Mouse (Mus musculus) heart, embryonic 14.5 days (tissue): ENCODE results near the gene Cebpg. TPM values are rescaled to one million over a fixed set of nuclear protein-coding genes. Genes with fewer than 3 reads are reported as not detected.

Source experiments
- ATAC-seq: fragments of 200-750 bp; cut with Nextera tagmentation; 2 replicates; pipeline ENCODE4 v1.8.0; 2017; ENCODE audit warnings: low read depth, moderate TSS enrichment; ENCODE audit not compliant: insufficient number of reproducible peaks, insufficient read depth, low FRiP score
- H3K27ac ChIP-seq, 2 experiments: fragments of 200-500 bp in 1 of 2; fragments of 300-500 bp in 1 of 2; sonication (generic) in 1 of 2; replicated peaks in 1 of 2; 2 replicates each; pipeline ENCODE4 v1.5.1; 2012 to 2014; ENCODE audit warnings: low read depth in 2 of 2, low read length in 2 of 2, control low read depth in 1 of 2, mild to moderate bottlenecking in 1 of 2, mixed read lengths in 1 of 2; ENCODE audit not compliant: control insufficient read depth in 1 of 2, insufficient read depth in 1 of 2
- H3K27me3 ChIP-seq: fragments of 300-500 bp; sonication (generic); 2 replicates; pipeline ENCODE4 v1.6.1; 2014; ENCODE audit warnings: mild to moderate bottlenecking, low read length, control low read depth; ENCODE audit not compliant: control insufficient read depth, insufficient read depth
- H3K36me3 ChIP-seq: fragments of 300-500 bp; sonication (generic); 2 replicates; pipeline ENCODE4 v1.6.1; 2014; ENCODE audit warnings: mild to moderate bottlenecking, control low read depth, low read length, mixed read lengths; ENCODE audit not compliant: control insufficient read depth, insufficient read depth
- H3K4me1 ChIP-seq, 2 experiments: fragments of 200-500 bp in 1 of 2; fragments of 300-500 bp in 1 of 2; sonication (generic) in 1 of 2; 2 replicates each; pipeline ENCODE4 v1.6.1; 2012 to 2014; ENCODE audit warnings: low read length in 2 of 2, control low read depth in 1 of 2, mixed read lengths in 1 of 2; ENCODE audit not compliant: control insufficient read depth in 2 of 2, insufficient read depth in 2 of 2
- H3K4me2 ChIP-seq: fragments of 300-500 bp; sonication (generic); 2 replicates; pipeline ENCODE4 v1.6.1; 2014; ENCODE audit warnings: mild to moderate bottlenecking, low read length
- H3K4me3 ChIP-seq, 2 experiments: fragments of 200-500 bp in 1 of 2; fragments of 300-500 bp in 1 of 2; sonication (generic) in 1 of 2; 2 replicates each; pipeline ENCODE4 v1.5.1; 2012 to 2014; ENCODE audit warnings: low read length in 2 of 2, mild to moderate bottlenecking in 2 of 2, control low read depth in 1 of 2, low read depth in 1 of 2, moderate library complexity in 1 of 2; ENCODE audit not compliant: control insufficient read depth in 1 of 2, insufficient read depth in 1 of 2
- H3K9ac ChIP-seq: fragments of 300-500 bp; sonication (generic); 2 replicates; pipeline ENCODE4 v1.6.1; 2014; ENCODE audit warnings: mild to moderate bottlenecking, low read length
- H3K9me3 ChIP-seq: fragments of 300-500 bp; sonication (generic); 2 replicates; pipeline ENCODE4 v1.6.1; 2016; ENCODE audit warnings: low read length, control low read depth; ENCODE audit not compliant: control insufficient read depth
- WGBS: fragments of 180-500 bp; shearing (Covaris S2); extraction: QIAGEN DNeasy Blood & Tissue Kit; methylation state at CpG from one replicate; pipeline ENCODE4 v1.1.7; 2014; 5-methylcytosine and 5-hydroxymethylcytosine counted together
- polyA plus RNA-seq: library from polyadenylated mRNA; unstranded; fragments of >200 nt; fragmentation: Nextera tagmentation; extraction: Ambion mirVana; gene quantifications from 2 replicates; pipeline ENCODE4 v1.2.1, GENCODE M21; 2014

Cebpg gene
- polyA plus RNA-seq, 1 experiment from 2014 or later = 18.3 TPM

DNA sequence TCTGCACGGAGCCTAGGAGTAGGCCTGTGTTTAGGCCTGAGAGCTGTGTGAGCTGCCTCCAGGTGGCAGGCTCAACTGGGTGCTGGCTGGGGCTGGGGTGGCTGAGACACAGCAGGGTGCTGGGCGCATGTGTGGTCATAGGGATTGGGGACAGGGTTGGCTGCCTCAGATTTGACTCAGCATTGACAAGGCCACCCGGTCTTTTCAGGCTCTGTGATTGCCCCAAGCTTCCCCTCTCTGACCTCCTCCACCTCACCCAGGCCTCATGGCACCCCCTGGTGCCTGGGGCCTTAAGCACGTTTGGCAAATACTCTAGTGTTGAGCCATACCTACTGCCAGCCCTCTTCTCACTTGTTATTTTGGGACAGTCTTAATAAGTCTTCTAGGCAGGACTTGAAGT, 33.1 kb downstream of the Cebpg start:
- H3K27me3 ChIP-seq = no peaks in the 10 kb centered on the region
- no peak overlapping the region for H3K27ac ChIP-seq
- WGBS = 80% methylated on average over 4 of the region's 4 CpGs
- no peaks in the 10 kb centered on the region for H3K4me1 ChIP-seq
- no peaks in the 10 kb centered on the region for H3K9me3 ChIP-seq
- no peak for ATAC-seq
- no peak overlapping the region for H3K4me2 ChIP-seq
- H3K9ac ChIP-seq = no peak overlapping the region
- H3K4me3 ChIP-seq = no peak overlapping the region
- H3K36me3 ChIP-seq = no peaks in the 10 kb centered on the region

DNA sequence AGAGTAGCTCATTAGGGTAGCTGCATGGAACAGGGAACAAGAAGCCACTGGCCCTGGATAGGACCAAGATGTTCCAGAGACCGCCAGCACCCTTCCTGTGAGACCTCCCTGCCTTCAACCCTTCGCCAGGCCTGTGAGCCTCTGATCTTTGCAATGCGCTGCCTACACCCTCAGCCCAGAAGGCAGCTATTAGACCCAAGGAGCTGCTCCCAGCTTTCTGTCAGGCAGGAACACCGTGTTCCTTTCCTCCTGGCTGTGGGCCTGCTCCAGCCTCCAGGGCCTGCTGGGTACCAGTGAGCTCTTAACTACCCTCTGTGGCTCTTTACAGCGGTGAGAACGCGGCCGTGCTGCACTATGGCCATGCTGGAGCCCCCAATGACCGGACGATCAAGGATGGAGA, 35.0 kb downstream of the Cebpg start:
- Histone ChIP-seq H3K9ac (no peak overlapping the region), H3K4me2 (no peak overlapping the region), H3K27ac (no peak overlapping the region), H3K4me3 (no peak overlapping the region), H3K27me3 (no peaks in the 10 kb centered on the region), H3K36me3 (no peaks in the 10 kb centered on the region), H3K9me3 (no peaks in the 10 kb centered on the region), H3K4me1 (no peaks in the 10 kb centered on the region)
- ATAC-seq = no peak
- WGBS = 88% methylated on average over 10 of the region's 10 CpGs

GRCm38 (mm10) chr7:35015252-35015651, 41.1 kb downstream of the Cebpg start:
- H3K27me3 ChIP-seq = no peaks in the 10 kb centered on the region
- WGBS = 63% methylated on average over 2 of the region's 2 CpGs
- no peak overlapping the region for H3K4me2 ChIP-seq
- H3K27ac ChIP-seq = no peak overlapping the region
- H3K9me3 ChIP-seq = no peaks in the 10 kb centered on the region
- H3K4me3 ChIP-seq = no peak overlapping the region
- no peak overlapping the region for H3K9ac ChIP-seq
- peaks cover 10 to 15% of the 10 kb centered on the region in 2 experiments; a peak in 3 of 4 replicates for H3K4me1 ChIP-seq
- H3K36me3 ChIP-seq = no peaks in the 10 kb centered on the region
- no peak for ATAC-seq

DNA sequence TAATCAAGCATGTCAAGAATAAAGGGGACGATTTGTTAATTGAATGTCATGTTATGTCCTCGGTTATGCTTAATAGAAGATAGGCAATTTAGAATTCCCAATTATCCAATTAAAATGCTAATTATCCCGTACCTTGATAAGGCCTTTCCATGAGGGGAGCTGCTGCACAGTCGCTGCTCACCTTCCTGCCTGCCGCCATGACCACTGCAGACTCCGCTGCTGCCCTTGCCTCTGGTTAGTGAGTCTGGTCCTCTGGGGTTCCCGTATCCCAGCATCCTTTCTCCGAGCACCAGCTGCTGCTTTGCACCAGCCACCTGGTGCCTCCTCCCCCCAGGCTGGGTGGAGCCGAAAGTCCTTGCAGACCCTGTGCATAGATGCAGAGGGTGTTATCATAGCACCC, 43.1 kb downstream of the Cebpg start:
- Histone ChIP-seq H3K36me3 (no peaks in the 10 kb centered on the region), H3K27me3 (no peaks in the 10 kb centered on the region), H3K4me2 (no peak overlapping the region), H3K27ac (no peak overlapping the region), H3K4me3 (no peak overlapping the region), H3K4me1 (peaks cover 10 to 15% of the 10 kb centered on the region in 2 experiments; a peak in 3 of 4 replicates), H3K9me3 (no peaks in the 10 kb centered on the region), H3K9ac (no peak overlapping the region)
- 86% methylated on average over 9 of the region's 9 CpGs for WGBS
- ATAC-seq = no peak

DNA sequence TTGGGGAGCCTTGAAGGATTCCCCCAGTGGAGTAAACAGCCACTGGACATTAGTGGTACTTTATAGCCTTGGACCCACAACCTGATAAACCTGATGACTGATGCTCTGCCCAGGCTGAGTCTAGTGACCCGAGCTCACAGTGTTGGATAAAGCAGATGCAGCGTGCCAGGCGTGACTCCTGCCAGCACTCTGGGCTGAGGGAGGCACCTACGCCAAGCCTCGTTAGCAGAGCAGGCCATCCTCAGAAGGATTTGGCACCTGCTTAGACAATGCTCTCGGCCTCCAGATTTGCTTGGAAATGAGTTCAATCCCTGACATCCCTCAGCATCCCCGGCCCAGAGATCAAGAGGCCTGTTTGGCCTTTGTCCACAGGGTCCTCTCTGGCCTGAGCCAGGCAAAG, 49.7 kb downstream of the Cebpg start:
- no peak for ATAC-seq
- 89% methylated on average over 7 of the region's 7 CpGs for WGBS
- Histone ChIP-seq H3K9me3 (no peaks in the 10 kb centered on the region), H3K4me1 (peaks cover under 1 to 1% of the 10 kb centered on the region in 2 experiments; a peak in 2 of 4 replicates), H3K27ac (no peak overlapping the region), H3K9ac (no peak overlapping the region), H3K36me3 (no peaks in the 10 kb centered on the region), H3K4me3 (no peak overlapping the region), H3K27me3 (no peaks in the 10 kb centered on the region), H3K4me2 (no peak overlapping the region)

- Histone ChIP-seq H3K4me1 (no peaks in the 10 kb centered on the region), H3K27me3 (no peaks in the 10 kb centered on the region), H3K27ac (no peak overlapping the region), H3K4me3 (no peak overlapping the region), H3K9me3 (no peaks in the 10 kb centered on the region), H3K4me2 (no peak overlapping the region), H3K36me3 (no peaks in the 10 kb centered on the region), H3K9ac (no peak overlapping the region)
- 84% methylated on average over 7 of the region's 7 CpGs for WGBS
- no peak for ATAC-seq
Observed at GRCm38 (mm10) chr7:35003171-35003737, 53.1 kb downstream of the Cebpg start.

DNA sequence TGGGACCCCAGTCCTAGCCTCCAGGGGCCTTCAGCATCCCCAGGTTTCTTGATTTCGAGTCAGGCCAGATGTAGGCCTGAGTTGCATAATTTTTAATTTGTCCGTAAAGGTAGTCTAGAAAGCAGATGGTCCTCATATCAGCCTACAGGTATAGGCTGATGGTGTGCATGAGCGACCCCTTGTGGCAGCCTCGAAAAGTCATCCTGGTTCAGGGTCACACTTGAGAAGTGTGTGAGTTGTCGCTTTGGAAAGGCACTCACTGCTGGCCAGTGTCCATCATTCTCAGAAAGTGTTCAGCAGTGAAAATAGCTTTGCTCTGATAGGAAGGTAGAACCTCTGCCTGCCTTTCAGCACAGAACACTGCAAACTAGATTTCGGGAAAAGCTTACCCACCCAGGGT, 55.5 kb downstream of the Cebpg start:
- Histone ChIP-seq H3K4me2 (no peak overlapping the region), H3K27me3 (no peaks in the 10 kb centered on the region), H3K9ac (no peak overlapping the region), H3K36me3 (no peaks in the 10 kb centered on the region), H3K27ac (no peak overlapping the region), H3K4me1 (peaks cover 6% of the 10 kb centered on the region in 2 experiments; a peak in 2 of 4 replicates), H3K9me3 (no peaks in the 10 kb centered on the region), H3K4me3 (no peak overlapping the region)
- ATAC-seq = 0 out of 2 replicates have a peak, but pooled peaks have one; percentile 14
- WGBS = 39% methylated on average over 6 of the region's 6 CpGs
